Mouse (Mus musculus): ENCODE results near the gene Inafm2.
A peak's percentile ranks its signal among the peaks of the same experiment; 100 is the strongest.

Gene Inafm2

GRCm38 (mm10) chr2:118745232-118745884 lies at the start of gene Inafm2:
Gene Inafm2, plus strand, starts transcription at chr2:118745758.
- DNase-seq = peak; percentile 94

GRCm38 (mm10) chr2:118696451-118697308 lies 48.9 kb upstream of the Inafm2 start:
- DNase-seq = no peak

DNA sequence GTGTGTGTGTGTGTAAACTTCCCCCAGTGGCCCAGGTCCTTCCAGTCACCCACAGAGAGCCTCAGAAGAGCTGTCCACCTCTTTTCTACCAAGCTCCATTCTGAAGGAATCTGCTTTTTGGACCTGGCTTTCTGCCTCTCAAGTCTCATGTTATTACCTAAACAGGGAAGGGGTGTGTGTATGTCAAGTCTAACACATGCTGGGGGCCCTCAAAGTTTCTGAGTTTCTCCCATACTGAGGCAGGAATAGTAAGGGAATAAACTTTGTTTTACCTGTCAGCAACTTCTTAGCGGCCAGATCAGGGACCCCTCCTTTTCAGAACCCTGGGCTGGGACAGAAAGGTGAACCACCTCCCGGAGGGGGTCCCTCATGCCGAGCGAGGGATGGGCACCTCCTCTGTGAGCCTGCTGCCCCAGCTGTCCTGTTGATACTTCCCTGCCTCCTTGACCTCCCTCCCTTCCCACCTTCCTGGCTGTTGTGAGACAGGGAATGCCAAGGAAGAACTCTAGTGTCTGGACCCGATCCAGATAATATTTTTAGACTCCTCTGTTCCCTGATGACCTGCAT lies 48.2 kb upstream of the Inafm2 start:
- no peak for DNase-seq

DNA sequence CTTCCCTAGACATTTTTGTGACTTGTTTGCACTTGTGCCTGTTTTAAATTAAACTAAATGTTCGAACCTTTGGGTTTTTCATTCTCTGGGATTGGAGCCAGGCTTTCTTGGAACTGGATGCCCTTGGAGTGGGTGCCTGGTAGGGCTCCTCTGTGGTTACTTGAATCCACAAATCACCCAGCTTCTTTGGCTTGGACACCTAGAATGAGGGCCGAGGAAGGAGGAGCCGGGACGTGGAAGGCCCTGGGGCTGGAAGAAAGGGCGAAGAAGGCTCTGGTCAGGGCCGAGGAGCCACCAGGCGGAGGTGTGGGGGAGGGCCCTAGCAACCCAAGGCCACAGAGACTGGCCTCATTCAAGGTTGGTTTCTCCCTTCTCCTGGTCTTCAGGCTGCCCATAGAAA lies 47.6 kb upstream of the Inafm2 start:
- DNase-seq = no peak

DNA sequence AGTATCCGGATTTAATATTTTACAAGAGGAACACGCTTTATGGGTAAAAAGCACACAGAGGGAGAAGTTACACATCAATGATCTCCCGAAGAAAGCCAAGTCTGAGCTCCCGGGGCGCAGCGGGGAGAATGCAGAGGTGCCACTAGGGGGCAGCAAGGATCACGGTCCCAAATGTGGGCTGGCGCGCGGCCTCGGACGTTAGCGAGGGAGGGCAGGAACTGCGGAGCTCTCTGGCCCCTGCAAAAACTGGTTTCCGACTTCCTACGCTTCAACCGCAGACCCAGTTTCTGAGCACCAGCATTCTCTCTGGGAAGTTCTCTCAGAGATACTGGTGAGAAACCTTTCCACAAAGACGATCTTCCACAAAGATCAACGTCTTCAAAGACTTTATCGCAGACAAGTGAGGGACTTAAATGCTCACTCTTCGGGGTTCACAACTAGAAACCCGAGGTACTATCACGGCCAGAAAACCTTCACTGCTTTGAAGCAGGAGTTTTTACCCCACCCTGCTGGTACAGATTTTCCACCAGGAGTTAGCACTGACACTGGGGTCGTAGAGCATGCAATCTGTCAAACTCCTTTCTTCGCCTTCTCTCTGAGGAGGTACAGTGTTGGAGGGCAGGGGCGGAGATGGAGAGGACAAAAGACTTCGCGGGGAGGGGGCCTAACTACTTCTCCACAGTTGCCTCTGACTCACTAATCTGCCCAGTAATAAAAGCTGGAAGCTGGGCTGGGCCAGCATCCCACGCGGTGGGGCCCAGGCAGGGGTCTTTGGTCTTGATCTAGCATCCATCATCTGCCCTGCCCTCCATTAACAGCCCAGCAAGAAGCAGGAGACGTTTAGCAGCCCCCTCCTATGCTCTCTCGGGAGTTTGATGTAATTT lies 45.1 kb upstream of the Inafm2 start:
- peak; percentile 92 for DNase-seq

GRCm38 (mm10) chr2:118701161-118701560 lies 44.4 kb upstream of the Inafm2 start:
- no peak for DNase-seq

DNA sequence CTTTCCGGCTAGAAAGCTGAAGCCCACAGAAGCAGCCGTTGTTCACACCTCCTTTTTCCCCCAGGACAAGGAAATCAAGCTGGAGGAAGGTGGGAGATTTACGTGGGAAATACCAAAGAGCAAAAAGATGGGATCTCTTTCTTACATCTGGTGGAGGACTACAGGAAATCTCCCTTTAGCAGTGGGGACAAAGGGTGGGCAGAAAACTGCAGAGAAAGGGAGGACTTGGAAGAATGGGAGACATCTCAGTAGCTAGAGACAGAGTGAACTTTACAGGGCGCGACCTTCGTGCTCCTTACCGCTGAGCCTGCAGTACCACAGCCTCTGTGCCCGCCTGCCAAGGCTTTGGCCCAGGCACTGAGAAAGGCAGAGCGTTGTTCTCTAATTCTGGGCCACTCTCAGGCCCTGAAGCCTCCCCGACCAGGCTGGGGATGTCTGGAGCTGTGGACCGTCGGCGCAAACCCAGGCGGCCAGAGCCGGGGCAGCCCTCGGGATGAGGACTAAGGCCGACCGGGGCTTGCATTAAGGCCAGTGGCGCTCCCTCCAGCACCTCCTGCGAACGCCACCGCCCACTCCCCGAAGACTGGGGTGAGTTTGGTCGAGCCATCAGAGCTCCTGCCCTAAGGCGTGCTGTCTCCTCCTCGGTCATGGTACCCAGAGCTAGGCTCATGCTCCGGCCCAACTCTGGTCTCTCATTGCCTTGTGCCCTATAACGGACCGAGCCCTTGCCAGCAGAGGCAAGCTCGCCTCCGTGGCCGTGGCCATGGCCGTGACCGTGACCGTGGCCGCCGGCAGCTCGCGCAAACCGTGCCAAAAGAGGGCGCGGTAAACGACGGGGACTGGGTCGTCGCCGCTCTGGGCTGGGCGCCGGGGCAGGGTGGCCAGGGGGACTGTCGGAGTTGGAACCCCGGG lies 43.3 kb upstream of the Inafm2 start:
- no peak for DNase-seq

- DNase-seq = peak; percentile 69
Observed at GRCm38 (mm10) chr2:118702883-118703761, 42.4 kb upstream of the Inafm2 start.

- DNase-seq = no peak
Observed at GRCm38 (mm10) chr2:118703913-118704730, 41.4 kb upstream of the Inafm2 start, which contains the start of gene Ankrd63. Gene Ankrd63, minus strand, starts transcription at chr2:118703963.

- no peak for DNase-seq
Observed at GRCm38 (mm10) chr2:118706436-118706835, 39.1 kb upstream of the Inafm2 start.

DNA sequence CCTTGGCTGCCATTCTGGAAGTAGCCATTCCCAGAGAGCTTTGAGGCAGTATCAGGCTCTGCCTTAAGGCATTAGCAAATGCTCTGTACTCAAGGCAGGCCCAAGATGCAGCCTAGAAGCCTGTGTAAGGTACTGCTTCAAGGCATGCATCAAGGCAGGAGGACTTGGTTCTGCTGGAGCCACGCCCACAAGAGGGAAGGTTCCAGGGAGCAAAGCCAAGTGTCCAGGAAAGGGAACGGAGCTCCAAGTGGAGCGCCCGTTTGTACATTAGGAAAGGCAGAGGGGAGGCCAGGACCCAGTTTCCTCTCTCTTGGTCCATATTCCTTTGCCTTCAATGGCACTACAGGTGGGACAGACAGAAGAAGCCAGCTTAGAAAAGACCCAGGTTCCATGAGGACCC lies 37.1 kb upstream of the Inafm2 start:
- peak; percentile 36 for DNase-seq

DNA sequence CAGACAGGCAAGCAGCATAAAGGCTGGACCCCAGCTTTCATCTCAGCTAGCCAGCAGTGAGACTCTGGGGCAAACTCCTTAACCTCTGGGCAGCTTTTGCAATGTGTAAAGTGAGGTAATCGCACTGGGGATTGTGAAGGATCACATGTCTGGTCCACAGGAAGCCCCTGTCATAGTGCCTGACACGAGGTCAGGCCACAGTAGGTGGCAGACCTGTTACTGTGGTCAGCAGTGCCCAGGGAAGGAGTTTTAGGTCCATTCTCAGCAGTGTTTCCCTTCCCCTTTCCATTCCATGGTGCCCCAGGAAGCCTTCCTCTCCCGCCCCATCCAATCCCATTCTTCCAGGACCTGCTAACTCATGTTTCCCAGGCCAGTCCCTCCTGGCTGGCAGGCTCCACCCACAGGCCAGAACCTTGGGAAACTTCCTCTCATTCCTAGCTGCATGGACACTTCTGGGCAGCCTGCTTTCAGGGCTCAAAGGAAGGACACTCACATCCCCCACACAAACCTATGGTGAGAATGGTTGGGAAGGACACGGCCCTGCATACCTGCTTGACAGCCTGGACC lies 35.8 kb upstream of the Inafm2 start:
- DNase-seq = no peak

DNA sequence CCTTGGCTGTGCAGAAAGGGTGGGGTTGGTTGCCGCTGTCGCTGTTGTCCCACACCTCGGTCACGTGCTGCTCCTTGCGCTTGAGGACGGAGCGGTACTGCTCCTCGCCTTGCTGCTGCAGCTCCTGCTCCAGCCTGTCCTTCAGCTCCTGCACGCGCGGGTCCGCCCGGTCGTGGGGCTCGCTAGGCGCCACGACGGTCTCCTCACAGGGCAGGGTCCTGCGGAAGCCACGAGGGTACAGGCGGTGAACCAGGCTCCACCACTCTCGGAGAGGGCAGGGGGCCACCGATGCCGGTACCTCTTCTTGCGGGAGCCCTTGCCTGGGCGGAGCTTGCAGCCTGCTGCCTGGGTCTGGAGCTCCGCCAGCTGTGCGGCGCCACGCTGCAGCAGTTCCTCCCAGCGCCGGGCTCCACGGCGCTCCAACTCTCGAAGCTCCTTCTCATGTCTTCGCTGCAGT lies 34.5 kb upstream of the Inafm2 start:
- DNase-seq = peak; percentile 68

DNA sequence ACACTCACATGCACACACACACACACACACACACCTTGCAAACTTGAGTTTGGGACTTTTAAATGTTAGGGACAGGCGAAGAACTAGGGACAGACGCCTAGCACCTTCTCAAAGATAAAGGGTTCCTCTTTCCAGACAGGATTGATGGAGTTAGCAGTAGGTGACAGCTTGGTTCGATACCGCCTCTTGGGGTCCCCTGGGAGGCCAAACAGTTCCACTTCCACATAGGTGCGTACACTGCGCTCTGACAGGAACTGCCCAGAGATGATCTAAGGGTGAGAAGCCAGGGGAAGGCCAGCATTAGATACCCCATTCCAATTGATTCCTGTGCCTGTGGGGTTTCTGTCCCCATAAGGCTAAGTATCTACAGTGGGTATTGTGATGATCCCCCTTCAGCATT lies 31.9 kb upstream of the Inafm2 start:
- DNase-seq = no peak

DNA sequence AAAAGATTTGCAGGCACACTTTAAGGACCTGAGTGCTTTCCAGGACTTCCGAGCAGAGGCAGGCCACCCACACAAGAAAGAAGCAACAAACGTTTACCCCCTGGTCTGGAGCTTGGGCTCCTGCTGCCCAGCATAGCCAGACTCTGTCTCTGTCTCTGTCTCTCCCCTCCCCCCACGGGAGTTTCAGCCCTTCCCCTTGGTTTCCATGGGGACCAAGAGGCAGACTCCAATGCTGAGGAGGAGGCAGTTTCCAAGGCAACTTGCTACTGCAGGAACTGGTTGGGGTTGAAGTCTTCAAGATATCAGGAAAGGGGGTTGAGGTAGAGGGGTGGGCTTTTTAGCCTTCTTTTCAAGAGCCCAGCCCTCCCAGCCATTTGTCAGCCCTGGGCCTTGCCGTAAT lies 31.3 kb upstream of the Inafm2 start:
- no peak for DNase-seq

DNA sequence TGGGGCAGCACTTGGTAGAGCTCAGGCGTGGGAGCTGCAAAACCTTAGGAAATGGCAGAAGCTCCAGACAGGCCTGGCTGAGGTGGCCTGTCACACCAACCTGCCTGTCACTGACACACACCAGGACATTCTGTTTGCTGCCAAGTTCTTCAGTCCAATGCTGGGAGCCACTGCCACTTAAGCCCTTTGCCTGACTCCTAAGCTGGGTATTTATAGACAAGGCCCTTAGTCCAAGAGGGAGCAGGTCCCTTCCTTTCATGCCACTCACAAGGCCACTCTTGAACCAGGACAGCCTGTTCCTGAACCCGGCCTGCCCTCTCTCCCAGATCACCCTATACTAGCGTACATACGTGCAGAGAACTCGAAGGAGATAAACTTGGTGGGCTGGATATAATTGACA lies 28.9 kb upstream of the Inafm2 start:
- no peak for DNase-seq

GRCm38 (mm10) chr2:118723693-118724486 lies 21.7 kb upstream of the Inafm2 start:
- no peak for DNase-seq

GRCm38 (mm10) chr2:118725511-118725910 lies 20.0 kb upstream of the Inafm2 start:
- DNase-seq = no peak
